Mouse (Mus musculus): ENCODE results near the gene Dcpp3. TPM values are rescaled to one million over a fixed set of nuclear protein-coding genes. Genes with fewer than 3 reads are reported as not detected.

Dcpp3 gene
- total RNA-seq, 2 experiments from 2014 or later: not detected

Other genes with a start within 250 kb of the Dcpp3 start
- gene Hcfc1r1, start 243.9 kb upstream of the Dcpp3 start, total RNA-seq (2021): 100 to 1,000 TPM; 214 to 230 TPM
- gene Thoc6, start 243.6 kb upstream of the Dcpp3 start, total RNA-seq (2021): 10 to 100 TPM; 18.8 to 20.8 TPM
- 10 to 100 TPM; 43.7 to 55.5 TPM for gene Tnfrsf12a, start 240.0 kb upstream of the Dcpp3 start, total RNA-seq (2021)
- gene Cldn6, start 238.2 kb upstream of the Dcpp3 start, total RNA-seq (2021): not detected
- gene Cldn9, start 233.4 kb upstream of the Dcpp3 start, total RNA-seq (2021): under 1 TPM; 0.61 to 0.91 TPM
- under 1 TPM; 0.26 to 0.66 TPM for gene 1520401A03Rik, start 194.7 kb upstream of the Dcpp3 start, total RNA-seq (2021)
- gene Pkmyt1, start 191.1 kb upstream of the Dcpp3 start, total RNA-seq (2021): 10 to 100 TPM; 11.1 to 12.4 TPM
- gene Paqr4, start 176.6 kb upstream of the Dcpp3 start, total RNA-seq (2021): 10 to 100 TPM; 12.5 to 13.4 TPM
- under 1 TPM; 0.13 to 0.20 TPM for gene Kremen2, start 171.6 kb upstream of the Dcpp3 start, total RNA-seq (2021)
- 10 to 100 TPM; 44.5 to 49.2 TPM for gene Flywch1, start 145.9 kb upstream of the Dcpp3 start, total RNA-seq (2021)
- gene Flywch2, start 131.4 kb upstream of the Dcpp3 start, total RNA-seq (2021): 1 to 10 TPM; 5.6 to 6.0 TPM
- gene Srrm2, start 126.9 kb upstream of the Dcpp3 start, total RNA-seq (2021): 100 to 1,000 TPM; 293 to 304 TPM
- 100 to 1,000 TPM; 428 to 459 TPM for gene Elob, start 88.3 kb upstream of the Dcpp3 start, total RNA-seq (2021)
- gene Prss33, start 81.4 kb upstream of the Dcpp3 start, total RNA-seq (2021): not detected
- gene Prss32, start 73.6 kb upstream of the Dcpp3 start, total RNA-seq (2021): not detected
- under 1 TPM in 1 of 2 experiments, not detected in 1; 0.18 TPM for gene Prss41, start 73.3 kb upstream of the Dcpp3 start, total RNA-seq (2021)
- not detected for gene Prss21, start 49.4 kb upstream of the Dcpp3 start, total RNA-seq (2021)
- not detected for gene Dcpp1, start 36.6 kb upstream of the Dcpp3 start, total RNA-seq (2021)
- not detected for gene Dcpp2, start 36.6 kb upstream of the Dcpp3 start, total RNA-seq (2021)
- not detected for gene Sbp, start 24.2 kb downstream of the Dcpp3 start, total RNA-seq (2021)
- not detected for gene Sbpl, start 37.8 kb downstream of the Dcpp3 start, total RNA-seq (2021)
- not detected for gene Prss30, start 63.1 kb downstream of the Dcpp3 start, total RNA-seq (2021)
- gene Prss22, start 80.6 kb downstream of the Dcpp3 start, total RNA-seq (2021): not detected
- gene Prss27, start 120.7 kb downstream of the Dcpp3 start, total RNA-seq (2021): not detected
- 10 to 100 TPM; 26.0 to 30.4 TPM for gene Kctd5, start 156.0 kb downstream of the Dcpp3 start, total RNA-seq (2021)
- 10 to 100 TPM; 52.6 to 60.6 TPM for gene Pdpk1, start 233.5 kb downstream of the Dcpp3 start, total RNA-seq (2021)
- gene Amdhd2, start 246.3 kb downstream of the Dcpp3 start, total RNA-seq (2021): 10 to 100 TPM; 20.2 to 24.7 TPM

All from gastrocnemius, postnatal 4 days (tissue).